Mouse (Mus musculus) thymus, adult 2 months (tissue): ENCODE measurements around the gene Ppp4r1.

Experiments used
- CTCF ChIP-seq: fragments of 200-500 bp; IDR thresholded peaks from 2 replicates; pipeline ENCODE4 v1.5.1; 2012; ENCODE audit warnings: mild to moderate bottlenecking, control low read depth, low read length, moderate library complexity, borderline replicate concordance; ENCODE audit not compliant: control insufficient read depth, poor library complexity, insufficient read depth; ENCODE audit errors: extremely low read depth
- POLR2A ChIP-seq: fragments of 200-500 bp; IDR thresholded peaks from 2 replicates; pipeline ENCODE4 v1.6.1; 2012; ENCODE audit warnings: mild to moderate bottlenecking, low read length, control low read depth, moderate library complexity; ENCODE audit not compliant: control insufficient read depth, poor library complexity, insufficient read depth; ENCODE audit errors: extremely low read depth

GRCm38 (mm10) chr17:65737175-65737574, 45.2 kb upstream of the Ppp4r1 start:
- TF ChIP-seq CTCF (no peak), POLR2A (no peak)
